Mouse (Mus musculus) ES-Bruce4 (cell line): ENCODE data around the gene Gulp1. TPM values are rescaled to one million over a fixed set of nuclear protein-coding genes. Genes with fewer than 3 reads are reported as not detected.

Source experiments
- H3K27ac ChIP-seq: 2 replicates; pipeline ENCODE4 v1.5.1; 2012; ENCODE audit warnings: low read length, inconsistent platforms; ENCODE audit not compliant: insufficient read depth
- H3K27me3 ChIP-seq: 2 replicates; pipeline ENCODE4 v1.6.1; 2012; ENCODE audit warnings: mild to moderate bottlenecking, low read length, inconsistent platforms; ENCODE audit not compliant: control insufficient read depth, poor library complexity, insufficient read depth, severe bottlenecking
- H3K36me3 ChIP-seq: 2 replicates; pipeline ENCODE4 v1.6.1; 2012; ENCODE audit warnings: inconsistent platforms, mild to moderate bottlenecking, low read length, moderate library complexity; ENCODE audit not compliant: control insufficient read depth, poor library complexity, insufficient read depth, severe bottlenecking
- H3K4me1 ChIP-seq: one replicate; pipeline ENCODE4 v1.8.1; 2011; ENCODE audit warnings: low read length; ENCODE audit not compliant: control insufficient read depth, insufficient read depth
- H3K4me3 ChIP-seq: 2 replicates; pipeline ENCODE4 v1.5.1; 2011; ENCODE audit warnings: low read depth, mild to moderate bottlenecking, low read length
- H3K9ac ChIP-seq: 2 replicates; pipeline ENCODE4 v1.6.1; 2012; ENCODE audit warnings: low read depth, mild to moderate bottlenecking, inconsistent platforms; ENCODE audit not compliant: poor library complexity, severe bottlenecking
- H3K9me3 ChIP-seq: replicated peaks from 2 replicates; pipeline ENCODE4 v1.6.1; 2012; ENCODE audit warnings: mild to moderate bottlenecking, low read length, inconsistent platforms; ENCODE audit not compliant: control insufficient read depth, poor library complexity, insufficient read depth, severe bottlenecking
- CTCF ChIP-seq: IDR thresholded peaks from one replicate; pipeline ENCODE4 v1.8.1; 2011; ENCODE audit warnings: low read depth, low read length
- EP300 ChIP-seq: IDR thresholded peaks from 2 replicates; pipeline ENCODE4 v1.6.1; 2011; ENCODE audit warnings: low read depth, low read length; ENCODE audit not compliant: insufficient read depth
- POLR2A ChIP-seq: IDR thresholded peaks from one replicate; pipeline ENCODE4 v1.8.1; 2011; ENCODE audit warnings: low read length; ENCODE audit not compliant: insufficient read depth
- polyA plus RNA-seq: library from polyadenylated mRNA; stranded (reverse); fragments of >200 nt; gene quantifications from 2 replicates; pipeline ENCODE4 v1.2.4, GENCODE M21; 2011; ENCODE audit warnings: low read depth; ENCODE audit not compliant: missing spikeins, insufficient read depth, insufficient read length

Gulp1 gene
- polyA plus RNA-seq, 1 experiment = 7.9 TPM

DNA sequence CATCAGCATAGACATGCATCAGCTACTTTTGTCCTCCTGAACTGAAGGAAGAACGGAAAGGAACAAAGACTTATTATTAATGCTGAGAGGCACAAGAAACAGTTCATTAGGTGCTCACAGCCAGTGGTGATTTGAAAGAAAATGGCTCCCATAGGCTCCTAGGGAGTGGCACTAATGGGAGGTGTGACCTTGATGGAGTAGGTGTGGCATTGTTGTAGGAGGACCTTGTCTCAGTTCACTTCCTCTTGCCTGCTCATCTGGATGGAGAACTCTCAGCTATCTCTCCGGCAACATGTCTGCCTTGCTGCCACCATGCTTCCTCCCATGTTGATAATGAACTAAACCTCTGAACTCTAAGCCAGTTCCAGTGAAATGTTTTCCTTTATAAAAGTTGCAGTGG, 17.0 kb downstream of the Gulp1 start:
- Histone ChIP-seq H3K4me3 (no peak overlapping the region), H3K27me3 (no peaks in the 10 kb centered on the region), H3K27ac (no peak overlapping the region), H3K9me3 (no peaks in the 10 kb centered on the region), H3K9ac (no peak overlapping the region), H3K4me1 (no peaks in the 10 kb centered on the region), H3K36me3 (no peaks in the 10 kb centered on the region)
- TF ChIP-seq CTCF (no peak), POLR2A (no peak), EP300 (no peak)

DNA sequence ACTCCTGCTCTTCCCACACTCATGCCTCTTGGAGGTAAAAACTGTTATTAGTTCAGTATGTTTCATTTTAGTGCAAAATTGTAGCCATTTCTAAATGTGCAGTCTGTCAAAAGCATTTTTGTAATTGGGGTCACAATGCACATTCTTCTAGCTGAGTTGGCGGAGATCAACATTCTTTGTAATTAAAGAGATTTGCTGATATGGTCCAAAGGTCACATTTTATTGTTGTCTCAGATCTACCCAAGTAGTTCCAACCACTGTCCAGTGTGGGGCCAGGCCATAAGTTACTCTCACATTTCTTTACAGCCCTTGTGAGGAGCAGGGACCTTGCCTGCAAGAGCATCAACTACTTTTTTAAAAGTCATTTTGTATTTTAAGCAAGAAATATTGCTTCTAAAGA, 24.7 kb downstream of the Gulp1 start:
- no peaks in the 10 kb centered on the region for H3K27me3 ChIP-seq
- H3K36me3 ChIP-seq = no peaks in the 10 kb centered on the region
- H3K9ac ChIP-seq = no peak overlapping the region
- no peak overlapping the region for H3K27ac ChIP-seq
- no peaks in the 10 kb centered on the region for H3K9me3 ChIP-seq
- TF ChIP-seq CTCF (no peak), EP300 (no peak), POLR2A (no peak)
- no peak overlapping the region for H3K4me3 ChIP-seq
- no peaks in the 10 kb centered on the region for H3K4me1 ChIP-seq

- Histone ChIP-seq H3K27me3 (no peaks in the 10 kb centered on the region), H3K27ac (no peak overlapping the region), H3K36me3 (no peaks in the 10 kb centered on the region), H3K4me3 (no peak overlapping the region), H3K9ac (no peak overlapping the region), H3K4me1 (no peaks in the 10 kb centered on the region), H3K9me3 (no peaks in the 10 kb centered on the region)
- TF ChIP-seq POLR2A (no peak), CTCF (no peak), EP300 (no peak)
These were observed 25.3 kb downstream of the Gulp1 start for GRCm38 (mm10) chr1:44576610-44577009.

- Histone ChIP-seq H3K27me3 (no peaks in the 10 kb centered on the region), H3K36me3 (no peaks in the 10 kb centered on the region), H3K4me1 (no peaks in the 10 kb centered on the region), H3K9ac (no peak overlapping the region), H3K4me3 (no peak overlapping the region), H3K27ac (no peak overlapping the region), H3K9me3 (no peaks in the 10 kb centered on the region)
- TF ChIP-seq POLR2A (no peak), CTCF (no peak), EP300 (no peak)
These were observed 29.1 kb downstream of the Gulp1 start for GRCm38 (mm10) chr1:44580390-44580789.

GRCm38 (mm10) chr1:44584886-44585385, 33.6 kb downstream of the Gulp1 start:
- TF ChIP-seq CTCF = no peak
- 0 out of 2 replicates have a peak, but pooled peaks have one; percentile 13 for TF ChIP-seq EP300
- no peak for TF ChIP-seq POLR2A
- Histone ChIP-seq H3K27ac (no peak overlapping the region), H3K36me3 (no peaks in the 10 kb centered on the region), H3K9ac (no peak overlapping the region), H3K4me1 (no peaks in the 10 kb centered on the region), H3K27me3 (no peaks in the 10 kb centered on the region), H3K4me3 (no peak overlapping the region), H3K9me3 (no peaks in the 10 kb centered on the region)

- Histone ChIP-seq H3K4me1 (no peaks in the 10 kb centered on the region), H3K9me3 (no peaks in the 10 kb centered on the region), H3K4me3 (no peak overlapping the region), H3K9ac (no peak overlapping the region), H3K27ac (no peak overlapping the region), H3K36me3 (no peaks in the 10 kb centered on the region), H3K27me3 (no peaks in the 10 kb centered on the region)
- TF ChIP-seq CTCF (no peak), POLR2A (no peak), EP300 (no peak)
These were observed 40.4 kb downstream of the Gulp1 start for GRCm38 (mm10) chr1:44591742-44592141.
